Mouse (Mus musculus): ENCODE results near the gene Tmem164.

Gene Tmem164

GRCm38 (mm10) chrX:142688509-142688908 lies 7.3 kb downstream of the Tmem164 start:
- DNase-seq (ENCODE audit: low spot score in 2 of 2), result no peak

- no peak for DNase-seq (ENCODE audit: low spot score in 2 of 2)
Observed at GRCm38 (mm10) chrX:142693256-142693655, 12.1 kb downstream of the Tmem164 start.

GRCm38 (mm10) chrX:142694338-142694737 lies 13.1 kb downstream of the Tmem164 start:
- no peak for DNase-seq (ENCODE audit: low spot score in 2 of 2)

GRCm38 (mm10) chrX:142694856-142695255 lies 13.7 kb downstream of the Tmem164 start:
- DNase-seq (ENCODE audit: low spot score in 2 of 2), result no peak

GRCm38 (mm10) chrX:142696789-142697188 lies 15.6 kb downstream of the Tmem164 start:
- DNase-seq (ENCODE audit: low spot score in 2 of 2), result no peak

- DNase-seq (ENCODE audit: low spot score in 2 of 2), result no peak
Observed at GRCm38 (mm10) chrX:142697545-142698204, 16.5 kb downstream of the Tmem164 start.

- DNase-seq (ENCODE audit: low spot score in 2 of 2), result no peak
Observed at GRCm38 (mm10) chrX:142698212-142698611, 17.0 kb downstream of the Tmem164 start.

- no peak for DNase-seq (ENCODE audit: low spot score in 2 of 2)
Observed at GRCm38 (mm10) chrX:142702094-142702493, 20.9 kb downstream of the Tmem164 start.

- DNase-seq (ENCODE audit: low spot score in 2 of 2), result no peak
Observed at GRCm38 (mm10) chrX:142702566-142702965, 21.4 kb downstream of the Tmem164 start.

GRCm38 (mm10) chrX:142703953-142704352 lies 22.7 kb downstream of the Tmem164 start:
- no peak for DNase-seq (ENCODE audit: low spot score in 2 of 2)

GRCm38 (mm10) chrX:142708257-142708656 lies 27.1 kb downstream of the Tmem164 start:
- DNase-seq (ENCODE audit: low spot score in 2 of 2), result no peak

GRCm38 (mm10) chrX:142716014-142716413 lies 34.8 kb downstream of the Tmem164 start:
- no peak for DNase-seq (ENCODE audit: low spot score in 2 of 2)

- no peak for DNase-seq (ENCODE audit: low spot score in 2 of 2)
Observed at GRCm38 (mm10) chrX:142717958-142718478, 36.8 kb downstream of the Tmem164 start.

- DNase-seq (ENCODE audit: low spot score in 2 of 2), result no peak
Observed at GRCm38 (mm10) chrX:142718759-142719158, 37.6 kb downstream of the Tmem164 start.

- no peak for DNase-seq (ENCODE audit: low spot score in 2 of 2)
Observed at GRCm38 (mm10) chrX:142721897-142722296, 40.7 kb downstream of the Tmem164 start.

- no peak for DNase-seq (ENCODE audit: low spot score in 2 of 2)
Observed at GRCm38 (mm10) chrX:142724203-142724602, 43.0 kb downstream of the Tmem164 start.

- DNase-seq (ENCODE audit: low spot score in 2 of 2), result no peak
Observed at GRCm38 (mm10) chrX:142725571-142725970, 44.4 kb downstream of the Tmem164 start.

- no peak for DNase-seq (ENCODE audit: low spot score in 2 of 2)
Observed at GRCm38 (mm10) chrX:142726311-142726710, 45.1 kb downstream of the Tmem164 start.

- DNase-seq (ENCODE audit: low spot score in 2 of 2), result no peak
Observed at GRCm38 (mm10) chrX:142727847-142728246, 46.6 kb downstream of the Tmem164 start.

- no peak for DNase-seq (ENCODE audit: low spot score in 2 of 2)
Observed at GRCm38 (mm10) chrX:142729040-142729439, 47.8 kb downstream of the Tmem164 start.

GRCm38 (mm10) chrX:142729482-142729881 lies 48.3 kb downstream of the Tmem164 start:
- no peak for DNase-seq (ENCODE audit: low spot score in 2 of 2)

- DNase-seq (ENCODE audit: low spot score in 2 of 2), result no peak
Observed at GRCm38 (mm10) chrX:142737099-142737498, 55.9 kb downstream of the Tmem164 start.

GRCm38 (mm10) chrX:142737719-142738118 lies 56.5 kb downstream of the Tmem164 start:
- DNase-seq (ENCODE audit: low spot score in 2 of 2), result no peak

GRCm38 (mm10) chrX:142747428-142747827 lies 66.2 kb downstream of the Tmem164 start:
- no peak for DNase-seq (ENCODE audit: low spot score in 2 of 2)
